Comparison of ENCODE assay signal across 11 mouse cellular contexts in the genomic region with DNA sequence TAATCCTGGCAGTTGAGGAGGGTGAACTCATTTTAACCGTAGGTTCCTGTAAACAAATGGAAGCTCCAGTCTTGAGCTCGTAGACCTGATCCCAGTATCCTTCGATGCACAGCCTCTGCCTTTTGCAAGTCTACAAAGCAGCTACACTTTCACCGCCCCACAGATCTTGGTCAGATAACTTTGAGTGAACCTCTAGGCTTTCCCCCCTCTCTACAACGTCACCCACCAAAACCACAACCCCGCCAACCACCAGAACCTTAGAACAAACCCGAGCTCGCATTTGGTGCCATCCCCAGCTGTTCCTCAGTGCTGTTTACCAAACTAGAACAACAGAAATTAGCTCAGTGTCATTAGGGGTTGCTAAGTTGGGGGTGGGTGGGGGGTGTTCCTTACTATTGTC. TPM values are rescaled to one million over a fixed set of nuclear protein-coding genes. Genes with fewer than 3 reads are reported as not detected.
DNase-seq lines count a peak whose midpoint lies in the region; ATAC-seq lines count a peak whose summit lies in the region.
"Had no signal": no experiment of that assay in that cellular context is flagged by ENCODE, and none has a peak within 500 bp of the region (broad histone marks: within the 10 kb centered on the region; RNA-seq: fewer than 3 reads in every experiment).

No protein-coding gene starts in this region.

- no peaks in the 10 kb centered on the region for H3K36me3 ChIP-seq in heart, embryonic 16.5 days (ENCODE audit: control insufficient read depth, insufficient read depth)
- H3K36me3 ChIP-seq in embryonic facial prominence, embryonic 13.5 days = no peaks in the 10 kb centered on the region

- peak overlapping the region; percentile 40 for H3K27ac ChIP-seq in heart, embryonic 16.5 days (ENCODE audit: low read length)
- peak overlapping the region; percentile 44; the same call in 1 of the 2 replicates for H3K27ac ChIP-seq in embryonic facial prominence, embryonic 13.5 days

- DNase-seq in heart, postnatal 36 days = no peak
- DNase-seq in CD4-positive helper T cell, adult 2 months (ENCODE audit: low read depth, low spot score) = peak; percentile 65
- no peak for DNase-seq in embryo, embryonic 9.5 days (ENCODE audit: extremely low spot score)
- no peak for DNase-seq in retina, postnatal 1 day
- DNase-seq in ovary, postnatal 10 days (ENCODE audit: low spot score) = no peak
- DNase-seq: embryo, embryonic 11 days; gastrocnemius, postnatal 10 days; right cerebral cortex, postnatal 4 days had no signal

- peak overlapping the region; percentile 49 for H3K4me2 ChIP-seq in heart, embryonic 16.5 days (ENCODE audit: low read depth, low read length)
- H3K4me2 ChIP-seq in embryonic facial prominence, embryonic 13.5 days = peak overlapping the region; percentile 33; the same call in 1 of the 2 replicates

- no peaks in the 10 kb centered on the region for H3K9me3 ChIP-seq in heart, embryonic 16.5 days (replicated peaks; ENCODE audit: control insufficient read depth, low read length)
- H3K9me3 ChIP-seq in embryonic facial prominence, embryonic 13.5 days = no peaks in the 10 kb centered on the region

- ATAC-seq in heart, embryonic 16.5 days (replicated peaks; ENCODE audit: extremely low read depth, insufficient read depth, low FRiP score) = peak; percentile 23
- ATAC-seq in embryonic facial prominence, embryonic 13.5 days (ENCODE audit: insufficient number of reproducible peaks, insufficient read depth, low FRiP score, low TSS enrichment, low read depth) = no peak
- peak; percentile 43; the same call in 1 of the 2 replicates for ATAC-seq in megakaryocyte-erythroid progenitor cell, adult 5-6 weeks (replicated peaks; ENCODE audit: low FRiP score, low TSS enrichment, poor library complexity, severe bottlenecking)

- 77% methylated on average over 8 of the region's 8 CpGs for WGBS in heart, embryonic 16.5 days
- WGBS in embryonic facial prominence, embryonic 13.5 days = 69% methylated on average over 8 of the region's 8 CpGs

- no peak overlapping the region for H3K9ac ChIP-seq in heart, embryonic 16.5 days (ENCODE audit: low read length)
- H3K9ac ChIP-seq in embryonic facial prominence, embryonic 13.5 days = no peak overlapping the region

- no peaks in the 10 kb centered on the region for H3K27me3 ChIP-seq in heart, embryonic 16.5 days (ENCODE audit: control insufficient read depth, insufficient read depth, low read length)
- no peaks in the 10 kb centered on the region for H3K27me3 ChIP-seq in embryonic facial prominence, embryonic 13.5 days

- H3K4me3 ChIP-seq in heart, embryonic 16.5 days (ENCODE audit: low read length) = no peak overlapping the region
- no peak overlapping the region for H3K4me3 ChIP-seq in embryonic facial prominence, embryonic 13.5 days

- intact Hi-C loops in heart, postnatal 36 days (cut with DNase I) = loop anchor here (2.0 to 5.0 kb wide), 2 partner anchors 37 to 86 kb away; a partner anchor contains a TSS

- no peaks in the 10 kb centered on the region; the same call in none of the 2 replicates for H3K4me1 ChIP-seq in heart, embryonic 16.5 days (ENCODE audit: control insufficient read depth, insufficient read depth, low read length)
- 0 out of 2 replicates have a peak, but pooled peaks cover 21% of the 10 kb centered on the region for H3K4me1 ChIP-seq in embryonic facial prominence, embryonic 13.5 days

RNA-seq across cellular contexts. Expression of a gene that starts 37.1 kb away (rescaled TPM):
- polyA plus RNA-seq in heart, embryonic 16.5 days (2015; fragmentation: Nextera tagmentation; extraction: Ambion mirVana) = 8.2 and 9.8 TPM in 2 replicates
- total RNA-seq in heart, postnatal 36 days (2021) = 10 to 100 TPM; 31.3 to 33.1 TPM
- polyA plus RNA-seq in embryonic facial prominence, embryonic 13.5 days (2015; fragmentation: Nextera tagmentation; extraction: Ambion mirVana) = 16.5 and 18.1 TPM in 2 replicates
- total RNA-seq in megakaryocyte-erythroid progenitor cell, adult 5-6 weeks (2014; fragmentation: Nextera tagmentation) = 16.2 and 16.8 TPM in 2 replicates
- 27.1 and 40.1 TPM in 2 replicates for total RNA-seq in megakaryocyte-erythroid progenitor cell, adult 5-6 weeks (2017)
